Mouse (Mus musculus): ENCODE results near the gene Cfap69. TPM values are rescaled to one million over a fixed set of nuclear protein-coding genes. Genes with fewer than 3 reads are reported as not detected.

Gene Cfap69
- total RNA-seq, 1 experiment from 2014 or later: not detected

- no peak for ATAC-seq (ENCODE audit: extremely low read depth, insufficient number of reproducible peaks, low FRiP score, poor library complexity, severe bottlenecking)
These were observed 127.9 kb downstream of the Cfap69 start for GRCm38 (mm10) chr5:5536131-5536530.

DNA sequence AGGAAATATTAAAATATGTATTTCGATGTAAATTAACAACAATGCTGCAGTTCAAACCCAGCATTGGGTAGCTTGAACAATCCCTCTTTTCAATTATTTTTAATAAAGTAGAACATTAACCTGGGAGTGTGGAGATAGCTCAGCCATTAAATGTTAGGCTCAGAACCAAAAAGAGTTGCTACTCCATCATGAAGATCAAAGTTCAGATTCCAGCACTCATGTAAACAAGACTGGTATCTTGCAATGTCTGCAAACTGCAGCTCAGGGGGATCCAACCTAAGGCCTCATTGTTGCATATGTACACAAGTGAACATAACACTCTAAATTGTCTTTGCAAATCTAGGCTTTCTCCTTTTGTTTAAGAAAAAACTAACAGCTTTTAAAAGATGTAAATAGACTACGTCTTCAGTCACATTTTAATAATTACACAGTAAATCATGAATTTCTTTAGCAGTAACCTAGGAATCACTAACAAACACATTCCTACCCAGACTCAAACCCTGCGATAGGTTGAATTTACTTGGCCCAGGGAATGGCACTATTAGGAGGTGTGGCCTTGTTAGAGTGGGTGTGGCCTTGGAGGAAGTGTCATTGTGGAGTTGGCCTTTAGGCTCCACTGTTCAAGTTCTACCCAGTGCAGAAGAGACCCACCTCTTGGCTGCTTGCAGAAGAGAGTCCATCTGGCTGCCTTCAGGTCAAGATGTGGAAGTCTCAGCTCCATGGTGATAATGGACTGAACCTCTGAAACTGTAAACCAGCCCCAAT is 130.2 kb downstream of the Cfap69 start:
- no peak for ATAC-seq (ENCODE audit: extremely low read depth, insufficient number of reproducible peaks, low FRiP score, poor library complexity, severe bottlenecking)

Other genes with a start within 250 kb of the Cfap69 start
- 7.9 and 9.2 TPM in 2 replicates for gene Cdk14, start 243.9 kb downstream of the Cfap69 start, total RNA-seq (2017)
- gene 1700015F17Rik, start 185.1 kb downstream of the Cfap69 start, total RNA-seq (2017): 0.35 TPM in 1 of 2 replicates, not detected in the other
- 0.98 and 1.2 TPM in 2 replicates for gene Cldn12, start 149.3 kb downstream of the Cfap69 start, total RNA-seq (2017)
- 11.0 and 14.3 TPM in 2 replicates for gene Gtpbp10, start 104.7 kb downstream of the Cfap69 start, total RNA-seq (2017)
- gene Gm8773, start 90.4 kb downstream of the Cfap69 start, total RNA-seq (2017): 0.58 TPM in 1 of 2 replicates, not detected in the other
- gene Steap2, start 30.3 kb upstream of the Cfap69 start, total RNA-seq (2017): not detected in 2 replicates
- gene Steap1, start 85.1 kb upstream of the Cfap69 start, total RNA-seq (2017): not detected in 2 replicates